Mouse (Mus musculus) gastrocnemius, postnatal 14 days (tissue): ENCODE measurements at regions not wholly inside any gene's neighbourhood (a gene's known extent, or its start where the extent isn't known, plus 50 kb on each side); places are given as distances from the start of the nearest gene placed in this dataset.

ENCODE experiments used
- DNase-seq: peaks from one replicate; pipeline ENCODE4 v3.0.0; 2021; ENCODE audit warnings: mixed read lengths
- intact Hi-C: fragments of 180-260 bp; cut with DNase I; formaldehyde crosslinking; loops from one replicate; pipeline ENCODE4 v1.15.1; 2025; ENCODE audit warnings: low total_unique reads

- intact Hi-C loops, result no loop called here
- DNase-seq, result no peak
These were observed 593.8 kb upstream of the Akr1e1 start for GRCm38 (mm10) chr13:5202736-5203135.

GRCm38 (mm10) chr13:5204143-5204542, 595.2 kb upstream of the Akr1e1 start:
- DNase-seq, result no peak
- intact Hi-C loops, result no loop called here

GRCm38 (mm10) chr13:5211659-5212058, 602.7 kb upstream of the Akr1e1 start:
- no peak for DNase-seq
- intact Hi-C loops, result no loop called here

- intact Hi-C loops, result no loop called here
- no peak for DNase-seq
These were observed 620.5 kb upstream of the Akr1e1 start for GRCm38 (mm10) chr13:5229476-5229875.

GRCm38 (mm10) chr13:5234232-5234631, 625.3 kb upstream of the Akr1e1 start:
- DNase-seq, result no peak
- intact Hi-C loops, result no loop called here

GRCm38 (mm10) chr13:5235391-5235790, 625.9 kb upstream of the Klf6 start:
- DNase-seq, result no peak
- intact Hi-C loops, result no loop called here

- intact Hi-C loops, result no loop called here
- DNase-seq, result no peak
These were observed 620.7 kb upstream of the Klf6 start for GRCm38 (mm10) chr13:5240541-5240940.

GRCm38 (mm10) chr13:5242782-5243181, 618.5 kb upstream of the Klf6 start:
- no peak for DNase-seq
- intact Hi-C loops, result no loop called here

- DNase-seq, result no peak
- intact Hi-C loops, result no loop called here
These were observed 612.5 kb upstream of the Klf6 start for GRCm38 (mm10) chr13:5248671-5249391.

GRCm38 (mm10) chr13:5257891-5258660, 603.2 kb upstream of the Klf6 start:
- intact Hi-C loops, result no loop called here
- no peak for DNase-seq

GRCm38 (mm10) chr13:5259760-5260159, 601.5 kb upstream of the Klf6 start:
- no peak for DNase-seq
- intact Hi-C loops, result no loop called here

- no peak for DNase-seq
- intact Hi-C loops, result no loop called here
These were observed 588.6 kb upstream of the Klf6 start for GRCm38 (mm10) chr13:5272506-5273192.

- intact Hi-C loops, result no loop called here
- DNase-seq, result no peak
These were observed 584.7 kb upstream of the Klf6 start for GRCm38 (mm10) chr13:5276564-5276963.

GRCm38 (mm10) chr13:5289753-5290449, 571.4 kb upstream of the Klf6 start:
- DNase-seq, result no peak
- intact Hi-C loops, result no loop called here

GRCm38 (mm10) chr13:5302141-5302540, 559.1 kb upstream of the Klf6 start:
- no peak for DNase-seq
- intact Hi-C loops, result no loop called here

GRCm38 (mm10) chr13:5306688-5307087, 554.6 kb upstream of the Klf6 start:
- DNase-seq, result no peak
- intact Hi-C loops, result no loop called here

- DNase-seq, result peak; percentile 3
These were observed 548.0 kb upstream of the Klf6 start for GRCm38 (mm10) chr13:5313297-5313696.

GRCm38 (mm10) chr13:5315011-5315410, 546.3 kb upstream of the Klf6 start:
- no peak for DNase-seq

More at GRCm38 (mm10) chr13:5313297-5313696, 548.0 kb upstream of the Klf6 start:
- intact Hi-C loops, result no loop called here

GRCm38 (mm10) chr13:5317941-5318856, 543.1 kb upstream of the Klf6 start:
- intact Hi-C loops, result no loop called here
- DNase-seq, result no peak

More at GRCm38 (mm10) chr13:5315011-5315410, 546.3 kb upstream of the Klf6 start:
- intact Hi-C loops, result no loop called here
